Mouse (Mus musculus): ENCODE results near the gene Tmem131l.

- TF ChIP-seq CTCF (IDR thresholded peaks at IDR 0.05; ENCODE audit: low read depth, low read length) (no peak), POLR2A (IDR thresholded peaks at IDR 0.05; ENCODE audit: borderline replicate concordance, low read depth, low read length) (no peak)
Observed at GRCm38 (mm10) chr3:83978497-83979410, 61.2 kb downstream of the Tmem131l start.
